Mouse (Mus musculus) layer of hippocampus, postnatal 36 days (tissue): ENCODE data around the gene Kmt5b. TPM values are rescaled to one million over a fixed set of nuclear protein-coding genes. Genes with fewer than 3 reads are reported as not detected.

Source experiments
- DNase-seq, 2 experiments: peaks; one replicate each; pipeline ENCODE4 v3.0.0; 2022
- total RNA-seq, 2 experiments: library from RNA; stranded (reverse); gene quantifications; 2 replicates each; pipeline ENCODE4 v1.2.3; 2021

Gene Kmt5b
- total RNA-seq, 2 experiments from 2014 or later = 56.6 to 60.1 TPM

- DNase-seq = peak; percentile 88 to 90
Measured at GRCm38 (mm10) chr19:3768697-3769383, 1.6 kb downstream of the Kmt5b start.

GRCm38 (mm10) chr19:3769533-3769932, 2.3 kb downstream of the Kmt5b start:
- DNase-seq = no peak

GRCm38 (mm10) chr19:3774159-3774558, 6.9 kb downstream of the Kmt5b start:
- DNase-seq = no peak

- DNase-seq = no peak
Measured at GRCm38 (mm10) chr19:3778713-3779112, 11.5 kb downstream of the Kmt5b start.

- no peak for DNase-seq
Measured at GRCm38 (mm10) chr19:3790077-3790476, 22.9 kb downstream of the Kmt5b start.

GRCm38 (mm10) chr19:3805526-3805925, 38.3 kb downstream of the Kmt5b start:
- DNase-seq = no peak

- no peak for DNase-seq
Measured at GRCm38 (mm10) chr19:3810536-3811233, 43.5 kb downstream of the Kmt5b start.

- DNase-seq = no peak
Measured at GRCm38 (mm10) chr19:3814461-3814860, 47.2 kb downstream of the Kmt5b start.

GRCm38 (mm10) chr19:3815824-3816223, 48.6 kb downstream of the Kmt5b start:
- DNase-seq = no peak

GRCm38 (mm10) chr19:3819080-3819479, 51.9 kb downstream of the Kmt5b start:
- no peak for DNase-seq

GRCm38 (mm10) chr19:3819899-3820444, 52.8 kb downstream of the Kmt5b start:
- DNase-seq = no peak

GRCm38 (mm10) chr19:3825044-3825443, 57.8 kb downstream of the Kmt5b start:
- DNase-seq = no peak

GRCm38 (mm10) chr19:3829863-3830262, 62.6 kb downstream of the Kmt5b start:
- DNase-seq = no peak

- DNase-seq = no peak
Measured at GRCm38 (mm10) chr19:3831716-3832115, 64.5 kb downstream of the Kmt5b start.

GRCm38 (mm10) chr19:3832851-3833353, 65.7 kb downstream of the Kmt5b start:
- DNase-seq = no peak

- no peak for DNase-seq
Measured at GRCm38 (mm10) chr19:3834301-3834700, 67.1 kb downstream of the Kmt5b start.

- DNase-seq = no peak
Measured at GRCm38 (mm10) chr19:3836791-3837190, 69.6 kb downstream of the Kmt5b start.

- no peak for DNase-seq
Measured at GRCm38 (mm10) chr19:3838931-3839330, 71.7 kb downstream of the Kmt5b start.

GRCm38 (mm10) chr19:3839686-3840085, 72.5 kb downstream of the Kmt5b start:
- no peak for DNase-seq

GRCm38 (mm10) chr19:3840214-3840651, 73.0 kb downstream of the Kmt5b start:
- DNase-seq = no peak

GRCm38 (mm10) chr19:3840685-3841084, 73.5 kb downstream of the Kmt5b start:
- DNase-seq = no peak

- no peak for DNase-seq
Measured at GRCm38 (mm10) chr19:3842359-3843148, 75.3 kb downstream of the Kmt5b start.

- no peak for DNase-seq
Measured at GRCm38 (mm10) chr19:3843629-3844028, 76.4 kb downstream of the Kmt5b start.
